Mouse (Mus musculus) ovary, adult 18-20 months (tissue): ENCODE results near the gene Aqp1.
A peak's percentile ranks its signal among the peaks of the same experiment; 100 is the strongest.

ENCODE experiments used
- DNase-seq: peaks from one replicate; pipeline ENCODE4 v3.0.0; 2022; ENCODE audit warnings: low spot score, mixed read lengths

Gene Aqp1

DNA sequence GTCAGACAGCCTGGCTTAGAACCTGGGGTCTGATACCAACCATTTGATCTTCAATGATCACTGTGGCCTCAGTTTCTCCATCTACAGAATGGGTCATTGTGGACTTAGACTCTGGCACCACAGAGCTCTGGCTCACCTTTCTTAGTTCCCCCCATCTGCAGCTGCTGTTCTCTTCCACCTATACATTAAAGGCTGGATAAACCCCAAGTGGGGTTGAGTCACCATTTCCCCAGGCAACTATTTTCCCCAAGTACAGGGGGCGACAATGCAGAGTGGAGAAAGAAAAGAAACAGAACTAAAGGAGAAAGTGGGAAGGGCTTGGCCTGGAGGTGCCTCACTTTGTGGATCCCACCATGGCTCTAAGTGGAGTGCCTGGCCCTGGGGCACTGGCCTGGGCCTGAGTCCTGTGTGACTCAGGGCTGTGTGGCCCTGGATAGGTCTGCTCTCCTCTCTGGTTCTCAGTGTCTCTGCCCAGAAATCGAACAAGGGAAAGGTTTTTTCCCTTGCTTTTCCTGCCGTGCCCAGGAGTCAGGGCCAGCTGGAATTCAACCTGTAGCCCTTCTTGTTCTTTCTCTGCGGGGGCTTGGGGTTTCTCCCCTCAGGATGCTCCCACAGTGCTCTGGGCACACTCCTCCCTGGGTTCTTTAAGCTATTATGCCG lies 20.9 kb downstream of the Aqp1 start:
- DNase-seq = no peak

DNA sequence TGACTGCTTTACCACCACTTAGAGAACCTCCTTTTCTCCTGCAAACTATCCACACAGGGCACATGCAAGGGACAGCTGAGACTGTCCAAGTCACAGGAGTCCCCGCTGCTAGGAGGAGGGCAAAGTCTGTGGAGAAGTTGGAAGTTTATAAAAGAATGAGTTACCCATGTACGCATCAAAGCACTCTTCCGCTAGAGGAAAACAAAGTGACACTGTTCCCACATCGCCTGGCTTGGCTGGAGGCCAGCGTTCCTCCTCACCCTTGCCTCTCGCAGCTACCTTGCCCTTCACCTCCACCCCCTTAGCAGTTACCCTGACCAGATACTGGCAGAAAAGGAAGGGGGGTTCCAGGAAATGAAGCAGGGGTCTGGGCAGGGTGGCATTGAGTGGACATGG lies 21.4 kb downstream of the Aqp1 start:
- no peak for DNase-seq

DNA sequence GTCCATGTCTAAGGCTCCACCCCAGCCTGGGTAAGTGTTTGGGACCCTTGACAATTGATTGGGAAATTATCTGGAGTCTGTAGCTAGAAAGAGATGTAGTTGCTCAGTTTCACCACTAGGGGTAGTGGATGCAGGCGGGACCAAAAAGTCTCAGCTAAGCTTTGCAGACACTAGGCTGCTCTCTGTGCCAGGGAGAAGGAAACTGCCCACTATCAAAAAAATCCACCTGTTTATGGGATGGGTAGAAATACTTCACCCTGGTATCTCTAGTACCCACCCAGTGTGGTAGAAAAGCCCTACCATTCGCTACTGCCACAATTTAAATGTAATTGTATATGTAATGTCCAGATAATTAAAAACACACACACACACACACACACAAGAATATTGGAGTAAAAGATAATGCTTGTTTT lies 22.5 kb downstream of the Aqp1 start:
- DNase-seq = no peak

DNA sequence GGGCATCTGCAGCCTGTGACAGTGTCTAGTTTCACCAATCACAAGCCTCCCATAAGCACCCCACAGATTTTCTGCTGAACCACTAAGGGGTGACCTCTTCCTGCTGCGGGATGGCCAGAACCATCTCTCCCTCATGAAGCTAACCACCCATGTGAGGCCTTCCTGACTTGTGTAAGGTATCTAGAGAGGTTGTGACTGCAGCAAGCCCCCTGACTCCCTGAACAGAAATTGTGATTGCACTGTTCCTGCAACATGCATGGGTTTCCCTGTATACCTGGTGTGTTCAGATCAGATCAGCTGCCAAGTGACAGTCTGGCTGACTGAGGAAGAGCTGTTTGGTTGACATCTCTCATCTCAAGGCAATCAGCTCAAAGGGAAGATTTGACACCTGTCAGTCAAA lies 26.4 kb downstream of the Aqp1 start:
- no peak for DNase-seq

DNA sequence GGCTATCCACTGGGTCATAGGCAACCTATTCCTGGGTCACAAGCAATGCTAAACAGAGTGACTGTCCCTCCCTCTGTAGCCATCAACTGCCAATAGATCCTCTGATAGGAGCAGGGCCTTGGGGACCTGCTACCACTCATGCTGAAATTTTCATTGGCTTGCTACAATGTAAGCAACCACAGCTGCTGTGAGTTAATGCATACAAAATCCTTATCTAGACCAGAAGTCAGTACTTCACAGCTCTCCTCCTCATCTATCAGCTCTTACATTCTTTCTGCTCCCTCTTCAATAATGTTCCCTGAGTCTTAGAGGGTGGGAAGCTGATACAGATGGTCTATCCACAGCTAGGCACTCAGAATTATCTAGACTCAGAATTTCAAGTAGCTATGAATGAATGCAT lies 30.9 kb downstream of the Aqp1 start:
- no peak for DNase-seq

DNA sequence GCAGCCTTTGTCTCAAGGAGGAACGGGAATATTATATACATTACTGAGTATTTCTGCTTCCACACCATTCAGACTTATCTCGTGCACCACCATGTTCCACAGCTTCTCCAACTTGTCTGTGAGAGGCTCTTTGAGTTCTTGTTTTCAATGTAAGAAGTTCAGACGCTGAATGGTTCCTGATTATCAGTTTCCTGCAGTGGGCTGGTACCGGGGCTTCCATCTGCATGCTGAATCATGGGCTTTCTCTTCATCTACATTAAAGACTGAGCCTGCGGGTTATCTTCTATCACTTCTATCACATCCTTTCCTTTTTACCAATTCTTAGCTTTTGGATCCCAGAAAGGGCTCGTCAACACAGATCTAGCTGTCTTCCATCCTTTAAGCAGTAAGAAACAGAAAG lies 34.6 kb downstream of the Aqp1 start:
- no peak for DNase-seq

DNA sequence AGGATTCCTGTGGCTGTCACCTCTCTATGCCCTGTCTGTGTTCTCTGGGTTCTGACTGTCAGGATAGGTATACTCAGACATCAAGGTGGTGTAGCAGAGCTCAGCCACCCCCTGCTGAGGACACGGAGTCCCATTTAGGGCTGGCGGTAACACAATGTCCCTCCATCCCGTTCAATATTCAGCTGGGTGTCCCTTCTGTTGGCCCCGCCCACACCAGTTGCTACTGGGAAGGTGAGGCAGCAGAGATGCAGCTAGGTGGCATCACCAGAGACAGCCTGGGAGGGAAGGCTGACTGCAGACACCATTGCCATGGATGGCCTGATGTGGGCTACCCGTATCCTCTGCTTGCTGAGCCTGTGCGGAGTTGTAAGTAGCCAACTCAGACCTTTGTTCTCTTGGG lies 39.8 kb downstream of the Aqp1 start, which contains the start of gene Ghrhr:
Ghrhr (plus strand) TSS at position 220 of the 400 bp plus-strand sequence.
- no peak for DNase-seq

DNA sequence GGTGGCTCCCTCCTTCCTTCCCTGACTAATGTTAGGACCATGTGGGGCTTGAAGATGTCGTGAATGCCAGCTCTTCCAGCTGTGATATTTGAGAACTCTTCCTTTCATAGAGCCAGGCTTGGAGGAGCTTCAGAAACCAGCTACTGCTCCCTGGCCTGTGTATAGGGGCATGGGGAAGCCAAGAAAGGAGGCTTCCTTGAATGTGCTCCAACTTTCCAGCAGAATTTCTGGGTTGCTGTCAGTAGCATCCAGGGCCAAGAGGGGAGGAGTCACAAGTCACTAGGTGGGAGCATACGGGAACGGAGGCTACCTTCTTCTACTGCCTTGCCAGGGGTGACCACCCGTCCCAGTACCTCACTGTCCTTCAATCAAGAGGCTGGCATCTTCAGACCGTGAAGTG lies 40.3 kb downstream of the Aqp1 start:
- no peak for DNase-seq

DNA sequence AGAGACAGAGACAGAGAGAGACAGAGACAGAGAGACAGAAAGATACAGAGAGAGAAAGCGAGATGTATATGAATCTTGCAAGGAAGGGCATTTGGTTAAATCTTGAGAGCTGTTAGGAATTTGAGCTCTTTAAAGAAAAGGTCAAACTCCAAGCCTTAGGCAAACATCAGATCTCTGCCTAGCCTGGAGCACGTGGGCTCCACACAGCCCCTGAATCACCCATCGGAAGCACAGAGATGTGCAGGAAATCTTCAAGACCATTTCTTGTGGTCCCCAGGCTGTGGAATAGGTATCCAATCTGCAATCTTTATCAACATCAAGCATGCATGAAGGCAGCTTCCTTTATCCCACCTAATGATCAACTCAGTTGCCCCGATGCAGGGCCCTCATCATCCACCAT lies 41.2 kb downstream of the Aqp1 start:
- DNase-seq = no peak

DNA sequence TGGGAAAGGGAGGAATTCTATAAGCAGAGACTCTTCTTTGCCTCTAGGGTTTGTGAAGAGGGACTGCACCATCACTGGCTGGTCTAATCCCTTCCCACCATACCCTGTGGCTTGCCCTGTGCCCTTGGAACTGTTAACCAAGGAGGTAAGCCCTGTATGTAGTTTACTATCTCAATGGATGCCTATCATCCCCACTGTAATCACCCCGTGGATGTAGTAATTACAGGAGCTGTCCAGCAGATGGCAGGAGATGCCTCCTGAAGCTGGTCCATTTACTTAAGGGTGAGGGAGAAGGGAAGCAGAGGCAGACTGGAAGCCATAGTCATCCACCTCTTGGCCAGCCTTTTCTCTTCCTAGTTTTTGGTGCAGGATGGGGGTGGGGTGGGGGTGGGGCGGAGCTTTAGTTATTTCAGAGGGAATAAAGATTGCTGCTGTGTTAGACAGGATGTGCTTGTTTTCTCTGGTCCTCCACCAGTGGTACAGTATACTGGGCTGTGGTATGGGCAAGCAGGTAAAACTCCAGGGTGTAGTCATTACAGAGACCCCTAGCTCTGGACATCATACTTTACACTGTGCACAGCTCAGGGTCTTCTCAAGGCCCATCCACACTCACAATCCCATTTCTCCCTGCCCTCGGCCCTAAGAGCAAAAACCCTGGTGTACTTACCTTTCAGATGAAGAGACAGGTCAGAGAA lies 43.6 kb downstream of the Aqp1 start:
- no peak for DNase-seq

DNA sequence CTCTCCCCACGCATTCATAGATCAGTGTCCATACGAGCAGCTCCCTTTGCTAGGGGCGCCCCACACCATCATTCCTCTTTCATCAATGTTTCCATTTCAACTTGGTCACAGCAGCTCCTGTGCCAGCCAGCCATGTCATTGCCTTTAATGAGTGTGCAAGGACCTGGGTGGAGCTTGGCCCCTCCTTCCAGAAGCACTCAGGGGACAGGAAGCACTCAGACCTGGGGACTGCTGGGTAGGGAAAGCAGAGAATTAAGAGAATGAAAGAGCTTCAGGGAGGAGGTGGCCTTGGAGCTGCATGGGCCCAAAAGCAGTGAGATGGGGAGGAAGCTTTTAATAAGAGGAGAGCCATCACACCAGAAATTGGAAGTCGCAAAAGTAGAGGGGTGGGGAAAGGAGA lies 45.7 kb downstream of the Aqp1 start:
- no peak for DNase-seq

DNA sequence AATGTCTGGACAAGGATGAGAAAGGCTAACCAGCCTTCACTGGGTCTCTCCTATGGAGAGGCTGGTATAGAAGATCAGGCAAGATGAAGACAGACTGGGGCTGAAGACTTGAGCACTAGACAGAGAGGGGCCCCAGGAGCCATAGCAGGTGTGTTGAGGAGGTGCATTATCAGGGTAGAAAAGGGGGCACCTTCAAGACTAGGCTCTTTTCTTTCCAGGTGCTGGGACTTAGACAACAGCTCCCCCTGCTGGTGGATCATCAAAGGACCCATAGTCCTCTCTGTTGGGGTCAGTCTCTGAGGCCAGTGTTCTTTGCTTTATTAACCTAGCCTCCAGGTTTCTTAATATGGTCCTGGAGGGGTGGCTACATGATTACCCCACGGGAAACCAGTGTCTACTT lies 47.7 kb downstream of the Aqp1 start:
- no peak for DNase-seq

DNA sequence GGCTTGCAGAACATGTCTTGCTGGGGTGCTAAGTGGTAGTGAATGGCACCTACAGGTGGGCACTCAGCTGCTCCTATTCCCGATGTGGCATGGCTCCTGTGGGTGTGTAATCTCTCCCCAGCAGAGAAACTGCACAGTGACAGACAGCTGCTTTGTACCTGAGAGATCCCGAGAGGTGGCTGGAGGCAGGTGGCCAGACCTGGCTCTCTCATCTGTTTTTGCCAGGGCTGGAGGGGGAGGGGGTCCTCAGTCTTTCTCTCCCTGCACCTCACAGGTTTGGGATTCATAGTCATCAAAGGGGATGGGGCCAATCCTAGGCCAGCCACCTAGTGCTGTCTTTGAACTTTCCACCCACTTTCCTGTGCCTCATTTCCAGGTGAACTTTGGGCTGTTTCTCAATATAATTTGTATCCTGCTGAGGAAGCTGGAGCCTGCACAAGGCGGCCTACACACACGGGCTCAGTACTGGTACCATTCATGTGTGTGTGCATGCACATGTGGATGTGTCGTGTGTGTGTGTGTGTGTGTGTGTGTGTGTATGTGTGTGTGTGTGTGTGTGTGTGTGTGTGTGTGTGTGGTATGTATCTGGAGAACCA lies 48.2 kb downstream of the Aqp1 start:
- DNase-seq = no peak

DNA sequence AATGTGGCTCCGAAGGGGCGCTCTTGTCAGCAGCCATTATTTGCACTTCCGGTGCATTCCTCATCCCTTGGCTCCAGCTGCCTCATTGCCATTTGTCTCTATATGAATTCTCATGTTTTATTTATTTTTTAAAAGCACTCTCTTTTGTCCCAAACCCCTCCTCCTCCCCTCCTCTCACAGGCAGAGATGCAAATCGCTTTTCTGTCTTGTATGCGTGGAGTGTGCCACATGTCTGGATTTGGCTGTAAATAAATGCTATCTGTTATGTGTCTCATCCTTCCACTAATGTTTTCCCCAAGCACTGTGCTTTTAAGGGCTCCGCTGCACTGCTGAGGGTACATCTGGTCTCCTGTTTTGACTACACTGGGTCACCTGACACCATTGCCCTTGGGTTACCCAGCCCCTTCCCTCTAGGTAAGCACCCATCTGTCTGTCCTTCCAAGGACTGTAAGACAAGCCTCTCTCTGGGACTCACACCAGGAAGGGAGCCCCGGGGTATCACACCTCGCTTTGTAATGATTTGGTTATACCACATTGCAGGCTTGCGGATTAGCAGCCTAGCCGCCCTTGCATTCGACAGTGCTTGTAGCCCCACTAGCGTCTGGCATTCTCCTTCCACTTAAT lies 52.4 kb downstream of the Aqp1 start:
- no peak for DNase-seq

DNA sequence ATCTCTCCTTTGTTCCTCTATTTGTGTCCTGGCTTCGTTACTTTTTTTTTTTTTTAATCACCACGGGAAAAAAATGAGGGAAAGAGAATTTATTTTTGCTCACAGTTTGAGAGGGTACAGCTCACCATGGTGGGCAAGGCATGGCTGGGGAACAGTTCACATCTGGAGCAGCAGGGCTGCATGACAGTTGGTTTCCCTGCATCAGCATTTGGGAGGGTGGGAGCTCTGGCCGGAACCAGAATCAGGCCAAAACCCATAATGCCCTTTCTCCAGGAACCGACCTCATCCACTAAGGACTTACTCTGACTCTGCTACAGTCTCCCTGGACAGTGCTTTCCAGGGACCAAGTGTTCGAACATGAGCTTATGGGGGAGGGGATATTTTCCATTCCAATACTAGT lies 53.1 kb downstream of the Aqp1 start:
- DNase-seq = no peak

DNA sequence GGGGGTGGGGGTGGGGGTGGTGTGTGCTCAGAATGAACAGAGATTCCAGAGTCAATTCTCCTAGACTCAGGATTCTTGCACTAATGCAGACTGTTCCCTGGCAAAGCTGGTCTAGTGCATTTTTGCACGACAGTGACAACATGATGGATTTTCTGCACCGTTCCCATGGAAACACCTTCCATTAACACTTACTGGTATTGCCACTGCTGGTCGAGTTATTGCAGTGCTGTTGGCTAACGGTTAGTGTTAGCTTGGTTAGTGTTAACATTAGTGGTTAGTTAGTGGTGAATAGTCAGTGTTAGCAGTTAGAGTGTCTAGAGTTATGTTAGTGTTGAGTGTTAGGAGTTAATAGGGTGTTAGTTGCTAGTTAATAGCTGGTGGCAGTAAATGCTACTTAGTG lies 55.6 kb downstream of the Aqp1 start:
- DNase-seq = no peak

DNA sequence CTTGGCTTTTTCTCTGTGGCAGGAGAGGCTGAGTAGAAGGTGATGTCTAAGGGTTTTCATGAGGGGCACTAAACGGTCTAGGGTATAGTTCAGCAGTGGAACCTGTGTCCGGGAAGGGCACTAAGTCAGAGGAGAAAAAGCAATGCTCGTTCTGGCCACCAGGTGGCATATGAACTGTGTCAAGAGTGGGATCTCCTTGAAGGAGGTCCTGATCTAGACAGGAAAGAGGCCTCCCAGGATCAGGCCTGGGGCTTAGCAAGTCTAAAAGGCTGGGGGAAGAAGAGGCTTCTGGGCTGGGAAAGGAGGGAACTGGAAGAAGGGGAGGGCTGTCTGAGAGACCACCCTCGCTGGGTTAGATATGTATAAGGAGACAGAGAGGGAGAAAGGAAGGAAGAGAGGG lies 56.2 kb downstream of the Aqp1 start:
- no peak for DNase-seq

DNA sequence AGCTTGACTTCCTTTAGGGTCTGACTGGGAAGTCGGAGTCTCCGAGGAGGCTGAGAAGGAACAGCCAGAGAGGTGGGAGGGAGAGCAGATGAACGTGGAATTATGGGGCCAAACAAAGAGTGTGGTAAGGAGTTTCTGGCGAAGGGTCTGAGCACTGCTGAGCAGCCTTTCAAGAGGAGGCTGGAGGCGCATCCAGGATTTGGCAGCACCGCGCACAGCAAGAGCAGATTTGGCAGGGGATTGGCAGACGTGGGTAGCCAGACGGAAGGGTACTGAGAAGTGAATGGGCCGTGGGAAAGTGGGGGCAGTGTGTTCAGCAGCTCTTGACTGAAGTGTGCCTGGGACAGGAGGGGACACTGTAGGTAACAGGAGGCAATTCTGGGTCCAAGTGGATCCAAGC lies 58.6 kb downstream of the Aqp1 start:
- DNase-seq = no peak

DNA sequence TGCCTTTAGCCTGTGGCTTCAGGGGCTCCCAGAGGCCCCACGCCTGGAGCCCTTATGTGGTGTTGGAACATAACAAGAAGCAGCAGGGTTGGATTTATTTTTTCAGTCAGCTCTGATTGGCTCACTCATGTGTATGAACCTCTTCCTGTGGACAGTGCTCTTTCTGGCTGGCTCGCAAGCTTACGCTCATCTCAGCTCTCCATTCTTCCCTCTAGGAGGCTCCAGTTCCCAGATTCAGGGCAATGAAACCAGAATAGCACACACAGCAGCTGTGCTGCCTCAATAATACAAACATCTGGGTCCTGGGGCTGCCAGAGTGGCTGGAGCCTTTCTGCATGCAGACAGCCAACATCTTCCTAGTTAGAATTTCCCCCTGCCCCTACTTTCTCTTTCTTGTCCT lies 59.9 kb downstream of the Aqp1 start:
- no peak for DNase-seq

DNA sequence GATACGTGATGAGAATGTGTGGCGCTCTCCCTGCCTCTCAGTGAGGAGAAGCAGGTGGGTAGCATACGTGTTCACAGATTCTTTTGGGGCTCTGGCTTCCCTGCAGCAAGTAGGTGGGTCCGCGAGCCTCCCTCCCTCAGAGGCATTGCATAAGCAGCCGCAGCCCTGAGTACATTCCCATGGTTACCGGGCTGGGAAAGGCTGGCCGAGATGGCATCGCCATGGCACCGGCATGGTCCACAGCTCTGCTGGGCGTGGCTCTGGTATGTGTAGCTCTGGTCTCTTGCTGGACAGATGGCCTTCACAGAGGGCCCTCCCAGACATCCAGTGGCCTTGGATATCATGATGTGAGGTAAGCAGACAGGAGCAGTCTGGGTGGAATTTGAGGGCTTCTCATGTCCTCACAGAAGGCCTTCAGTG lies 60.4 kb downstream of the Aqp1 start:
- peak; percentile 73 for DNase-seq
